Mouse (Mus musculus): ENCODE data around the gene Esyt2. TPM values are rescaled to one million over a fixed set of nuclear protein-coding genes. Genes with fewer than 3 reads are reported as not detected.

Gene Esyt2
- polyA plus RNA-seq, 1 experiment, result 13.0 TPM

- Histone ChIP-seq H3K4me1 (ENCODE audit: control insufficient read depth, insufficient read depth, low read length) (no peaks in the 10 kb centered on the region), H3K4me3 (replicated peaks; ENCODE audit: control insufficient read depth, low read depth, low read length) (no peak overlapping the region), H3K27ac (ENCODE audit: control insufficient read depth, insufficient read depth, low read depth, low read length, poor library complexity) (no peak overlapping the region)
- 52% methylated on average over 2 of the region's 2 CpGs for WGBS
- TF ChIP-seq POLR2A (IDR thresholded peaks at IDR 0.05; ENCODE audit: borderline replicate concordance, control insufficient read depth, low read depth, low read length) (no peak), CTCF (IDR thresholded peaks at IDR 0.05; ENCODE audit: control insufficient read depth, insufficient read depth, low read length) (no peak)
Observed at GRCm38 (mm10) chr12:116435232-116435631, 154.2 kb downstream of the Esyt2 start.

- no peak overlapping the region for H3K27ac ChIP-seq (ENCODE audit: control insufficient read depth, insufficient read depth, low read depth, low read length, poor library complexity)
- H3K4me1 ChIP-seq (ENCODE audit: control insufficient read depth, insufficient read depth, low read length), result no peaks in the 10 kb centered on the region
- H3K4me3 ChIP-seq (replicated peaks; ENCODE audit: control insufficient read depth, low read depth, low read length), result no peak overlapping the region
- WGBS, result 34% methylated on average over 3 of the region's 3 CpGs
- no peak for TF ChIP-seq CTCF (IDR thresholded peaks at IDR 0.05; ENCODE audit: control insufficient read depth, insufficient read depth, low read length)
- no peak for TF ChIP-seq POLR2A (IDR thresholded peaks at IDR 0.05; ENCODE audit: borderline replicate concordance, control insufficient read depth, low read depth, low read length)
Observed at GRCm38 (mm10) chr12:116436125-116436524, 155.1 kb downstream of the Esyt2 start.

GRCm38 (mm10) chr12:116438591-116438990, 157.6 kb downstream of the Esyt2 start:
- no peak for TF ChIP-seq POLR2A (IDR thresholded peaks at IDR 0.05; ENCODE audit: borderline replicate concordance, control insufficient read depth, low read depth, low read length)
- TF ChIP-seq CTCF (IDR thresholded peaks at IDR 0.05; ENCODE audit: control insufficient read depth, insufficient read depth, low read length), result no peak
- no peak overlapping the region for H3K27ac ChIP-seq (ENCODE audit: control insufficient read depth, insufficient read depth, low read depth, low read length, poor library complexity)
- H3K4me3 ChIP-seq (replicated peaks; ENCODE audit: control insufficient read depth, low read depth, low read length), result no peak overlapping the region
- WGBS, result 91% methylated on average over 5 of the region's 5 CpGs
- H3K4me1 ChIP-seq (ENCODE audit: control insufficient read depth, insufficient read depth, low read length), result no peaks in the 10 kb centered on the region

Other genes with a start within 250 kb of the Esyt2 start
- gene Zfp386, start 233.5 kb upstream of the Esyt2 start, polyA plus RNA-seq (2011; ENCODE audit: insufficient read depth, insufficient read length, low replicate concordance, missing spikeins), result 4.9 and 8.6 TPM in 2 replicates
- gene Vipr2, start 203.5 kb upstream of the Esyt2 start, polyA plus RNA-seq (2011; ENCODE audit: insufficient read depth, insufficient read length, low replicate concordance, missing spikeins), result 1.6 TPM in 1 of 2 replicates, not detected in the other
- 5.2 and 6.3 TPM in 2 replicates for gene Wdr60, start 18.2 kb upstream of the Esyt2 start, polyA plus RNA-seq (2011; ENCODE audit: insufficient read depth, insufficient read length, low replicate concordance, missing spikeins)
- not detected in 2 replicates for gene Gm11027, start 5.8 kb upstream of the Esyt2 start, polyA plus RNA-seq (2011; ENCODE audit: insufficient read depth, insufficient read length, low replicate concordance, missing spikeins)
- 46.8 and 57.5 TPM in 2 replicates for gene Ncapg2, start 124.2 kb downstream of the Esyt2 start, polyA plus RNA-seq (2011; ENCODE audit: insufficient read depth, insufficient read length, low replicate concordance, missing spikeins)
- 0.35 TPM in 1 of 2 replicates, not detected in the other for gene Ptprn2, start 204.5 kb downstream of the Esyt2 start, polyA plus RNA-seq (2011; ENCODE audit: insufficient read depth, insufficient read length, low replicate concordance, missing spikeins)

All from bone marrow, adult 2 months (tissue).